ENCODE assay signal across 37 mouse cellular contexts in the genomic region with DNA sequence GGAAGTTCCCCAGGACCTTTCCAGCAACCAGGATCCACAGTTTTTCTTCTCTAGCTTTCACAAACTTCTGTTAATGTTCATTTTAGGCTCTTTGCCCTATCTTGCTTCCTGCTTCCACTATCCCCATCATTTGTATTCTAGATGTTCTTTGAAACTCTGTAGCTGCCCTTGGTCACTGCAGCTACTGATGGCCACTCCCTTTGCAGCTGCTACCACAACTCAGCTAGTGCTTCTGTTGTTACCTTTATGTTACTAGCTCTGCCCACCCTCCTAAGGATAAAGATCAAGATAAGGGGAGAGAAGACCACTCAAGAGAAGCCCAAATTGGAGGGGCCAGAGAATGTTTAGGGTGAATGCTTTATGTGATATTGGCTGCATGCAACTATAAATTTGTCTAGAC. TPM values are rescaled to one million over a fixed set of nuclear protein-coding genes. Genes with fewer than 3 reads are reported as not detected.
"Had no signal": no experiment of that assay in that cellular context is flagged by ENCODE, and none has a peak within 500 bp of the region (broad histone marks: within the 10 kb centered on the region; RNA-seq: fewer than 3 reads in every experiment).

No protein-coding gene starts in this region.

- H3K4me3 ChIP-seq: heart, embryonic 10.5 days; heart, embryonic 12.5 days; heart, embryonic 13.5 days; heart, embryonic 15.5 days; hindbrain, embryonic 10.5 days; hindbrain, embryonic 12.5 days; hindbrain, embryonic 13.5 days; hindbrain, embryonic 15.5 days; intestine, embryonic 15.5 days; kidney, embryonic 15.5 days; layer of hippocampus, adult 2 months had no signal

- ATAC-seq: hindbrain, embryonic 16.5 days; hindbrain, postnatal 0 days; intestine, embryonic 15.5 days; intestine, embryonic 16.5 days; intestine, postnatal 0 days had no signal

- H3K27me3 ChIP-seq: hindbrain, embryonic 12.5 days; hindbrain, embryonic 13.5 days; hindbrain, embryonic 15.5 days had no signal

- H3K27ac ChIP-seq: heart, embryonic 10.5 days; heart, embryonic 13.5 days; heart, embryonic 15.5 days; hindbrain, embryonic 10.5 days; hindbrain, embryonic 12.5 days; hindbrain, embryonic 13.5 days; hindbrain, embryonic 14.5 days; hindbrain, embryonic 15.5 days; hindbrain, postnatal 0 days; intestine, embryonic 15.5 days; kidney, embryonic 15.5 days; kidney, postnatal 0 days; layer of hippocampus, adult 2 months had no signal

- H3K9ac ChIP-seq: heart, embryonic 12.5 days; heart, embryonic 13.5 days; heart, embryonic 15.5 days; hindbrain, embryonic 12.5 days; hindbrain, embryonic 13.5 days; hindbrain, embryonic 14.5 days; hindbrain, embryonic 15.5 days; intestine, embryonic 15.5 days; kidney, embryonic 15.5 days had no signal

- H3K4me2 ChIP-seq: heart, embryonic 11.5 days; heart, embryonic 12.5 days; heart, embryonic 13.5 days; heart, embryonic 15.5 days; hindbrain, embryonic 12.5 days; hindbrain, embryonic 13.5 days; hindbrain, embryonic 14.5 days; hindbrain, embryonic 15.5 days; intestine, embryonic 15.5 days; kidney, embryonic 15.5 days had no signal

- H3K36me3 ChIP-seq: heart, embryonic 10.5 days; heart, embryonic 12.5 days; heart, embryonic 13.5 days; heart, embryonic 15.5 days; hindbrain, embryonic 10.5 days; hindbrain, embryonic 12.5 days; hindbrain, embryonic 13.5 days; hindbrain, embryonic 15.5 days; intestine, embryonic 15.5 days; kidney, embryonic 15.5 days had no signal

- H3K9me3 ChIP-seq: heart, embryonic 10.5 days; heart, embryonic 12.5 days; heart, embryonic 13.5 days; heart, embryonic 15.5 days; hindbrain, embryonic 10.5 days; hindbrain, embryonic 12.5 days; hindbrain, embryonic 13.5 days; hindbrain, embryonic 15.5 days; intestine, embryonic 15.5 days; kidney, embryonic 15.5 days had no signal

- H3K4me1 ChIP-seq: heart, embryonic 10.5 days; heart, embryonic 12.5 days; heart, embryonic 15.5 days; hindbrain, embryonic 10.5 days; hindbrain, embryonic 12.5 days; hindbrain, embryonic 13.5 days; hindbrain, embryonic 15.5 days; intestine, embryonic 15.5 days; kidney, embryonic 15.5 days had no signal

- DNase-seq: heart, postnatal 4 days; kidney, adult 11 months; kidney, adult 18-20 months; kidney, adult 8-10 months; kidney, postnatal 10 days; kidney, postnatal 14 days; kidney, postnatal 25 days; kidney, postnatal 4 days; layer of hippocampus, adult 9-11 months; layer of hippocampus, postnatal 36 days had no signal

RNA-seq across cellular contexts. Expression of a gene that starts 7.3 kb away (rescaled TPM):
- total RNA-seq: heart, postnatal 25 days; heart, postnatal 36 days; heart, postnatal 4 days; hematopoietic stem cell, adult 5-6 weeks; layer of hippocampus, adult 18-20 months; layer of hippocampus, adult 2 months; layer of hippocampus, adult 8-10 months; layer of hippocampus, postnatal 14 days; layer of hippocampus, postnatal 25 days; layer of hippocampus, postnatal 36 days; left cerebral cortex, adult 18-20 months had no signal
- polyA plus RNA-seq: hindbrain, embryonic 13.5 days; hindbrain, embryonic 14.5 days; hindbrain, embryonic 15.5 days; kidney, adult 2 months had no signal

RNA-seq across cellular contexts. Expression of a gene that starts 14.3 kb away (rescaled TPM):
- total RNA-seq: left cerebral cortex, adult 18-20 months had no signal
